Mouse (Mus musculus): ENCODE measurements at regions not wholly inside any gene's neighbourhood (a gene's known extent, or its start where the extent isn't known, plus 50 kb on each side); places are given as distances from the start of the nearest gene placed in this dataset.

DNA sequence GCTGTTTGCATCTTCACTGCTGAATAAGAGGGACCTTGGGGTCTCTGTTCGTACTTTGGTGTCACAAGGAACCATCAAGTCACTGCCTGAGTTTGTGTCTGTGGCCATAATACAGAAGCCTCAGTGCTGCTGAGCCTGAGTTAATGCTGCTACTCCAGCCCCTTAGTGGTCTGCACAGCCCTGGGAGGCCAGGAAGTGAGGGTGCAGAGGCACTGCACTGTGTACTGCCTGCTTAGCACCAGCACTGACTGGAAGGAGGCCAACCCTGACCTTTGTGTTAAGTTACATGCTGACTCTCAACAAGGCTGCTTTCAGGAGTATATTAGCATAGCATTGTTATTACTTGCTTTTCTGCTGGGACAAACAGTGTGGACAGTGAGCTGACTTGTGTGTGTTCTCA lies 86.9 kb upstream of the Tmtc1 start:
- no peak for TF ChIP-seq CTCF (IDR thresholded peaks at IDR 0.05; ENCODE audit: extremely low read depth, insufficient read depth, low read length)
- no peak for TF ChIP-seq POLR2A (IDR thresholded peaks at IDR 0.05; ENCODE audit: extremely low read depth, insufficient read depth, low read length)
- H3K27ac ChIP-seq (ENCODE audit: insufficient read depth, low read length) = no peak overlapping the region
- H3K4me1 ChIP-seq (ENCODE audit: control insufficient read depth, insufficient read depth, low read length) = no peaks in the 10 kb centered on the region
- no peak overlapping the region for H3K4me3 ChIP-seq (ENCODE audit: insufficient read depth, low read length)

DNA sequence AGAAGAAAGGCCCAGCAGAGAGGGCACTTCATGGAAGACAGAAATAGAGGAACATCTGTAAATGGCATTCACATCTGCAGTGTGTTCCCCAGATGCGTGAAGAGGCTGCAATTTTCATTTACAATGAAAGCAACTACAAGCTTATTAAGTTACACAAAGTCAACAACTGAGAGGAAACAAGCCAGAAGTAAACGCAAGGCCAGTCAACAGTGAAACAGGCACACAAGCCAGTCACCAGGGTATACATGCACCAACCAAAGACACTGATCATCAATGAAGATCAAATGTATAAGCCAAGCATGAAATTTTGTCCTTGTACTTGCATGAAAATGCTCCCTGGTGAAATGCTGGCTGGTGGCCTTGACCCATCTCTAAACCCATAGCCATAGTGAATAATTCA lies 84.4 kb upstream of the Tmtc1 start:
- Histone ChIP-seq H3K4me1 (ENCODE audit: control insufficient read depth, insufficient read depth, low read length) (no peaks in the 10 kb centered on the region), H3K27ac (ENCODE audit: insufficient read depth, low read length) (no peak overlapping the region), H3K4me3 (ENCODE audit: insufficient read depth, low read length) (no peak overlapping the region)
- TF ChIP-seq CTCF (IDR thresholded peaks at IDR 0.05; ENCODE audit: extremely low read depth, insufficient read depth, low read length) (no peak), POLR2A (IDR thresholded peaks at IDR 0.05; ENCODE audit: extremely low read depth, insufficient read depth, low read length) (no peak)

- no peak for TF ChIP-seq CTCF (IDR thresholded peaks at IDR 0.05; ENCODE audit: extremely low read depth, insufficient read depth, low read length)
- TF ChIP-seq POLR2A (IDR thresholded peaks at IDR 0.05; ENCODE audit: extremely low read depth, insufficient read depth, low read length) = no peak
- peaks cover 2% of the 10 kb centered on the region for H3K4me1 ChIP-seq (ENCODE audit: control insufficient read depth, insufficient read depth, low read length)
- H3K4me3 ChIP-seq (ENCODE audit: insufficient read depth, low read length) = no peak overlapping the region
- H3K27ac ChIP-seq (ENCODE audit: insufficient read depth, low read length) = no peak overlapping the region
Measured at GRCm38 (mm10) chr6:148522893-148523292, 78.7 kb upstream of the Tmtc1 start.

- no peak overlapping the region for H3K4me3 ChIP-seq (ENCODE audit: insufficient read depth, low read length)
- no peak overlapping the region for H3K27ac ChIP-seq (ENCODE audit: insufficient read depth, low read length)
- peaks cover 4% of the 10 kb centered on the region for H3K4me1 ChIP-seq (ENCODE audit: control insufficient read depth, insufficient read depth, low read length)
- TF ChIP-seq POLR2A (IDR thresholded peaks at IDR 0.05; ENCODE audit: extremely low read depth, insufficient read depth, low read length) (no peak), CTCF (IDR thresholded peaks at IDR 0.05; ENCODE audit: extremely low read depth, insufficient read depth, low read length) (no peak)
Measured at GRCm38 (mm10) chr6:148517536-148518245, 73.5 kb upstream of the Tmtc1 start.

DNA sequence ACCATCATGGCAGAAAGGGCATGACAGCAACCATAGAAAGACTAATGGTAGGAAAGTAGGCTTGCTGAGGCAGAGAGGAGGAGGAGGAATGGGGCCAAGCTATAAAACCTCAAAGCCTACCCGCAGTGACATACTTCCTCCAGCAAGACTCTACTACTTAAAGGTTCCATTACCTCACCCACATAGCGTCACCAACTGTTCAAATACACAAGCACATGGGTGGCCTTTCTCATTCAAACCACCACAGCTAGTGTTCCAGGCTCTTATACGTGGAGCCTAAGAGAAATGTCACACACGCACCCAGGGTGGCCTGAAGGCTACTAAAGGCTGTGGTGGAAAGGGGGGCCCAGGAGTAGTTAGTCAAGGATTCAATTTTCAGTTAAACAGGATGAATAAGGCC lies 72.5 kb upstream of the Tmtc1 start:
- Histone ChIP-seq H3K27ac (ENCODE audit: insufficient read depth, low read length) (no peak overlapping the region), H3K4me3 (ENCODE audit: insufficient read depth, low read length) (no peak overlapping the region), H3K4me1 (ENCODE audit: control insufficient read depth, insufficient read depth, low read length) (peaks cover 2% of the 10 kb centered on the region)
- no peak for TF ChIP-seq POLR2A (IDR thresholded peaks at IDR 0.05; ENCODE audit: extremely low read depth, insufficient read depth, low read length)
- no peak for TF ChIP-seq CTCF (IDR thresholded peaks at IDR 0.05; ENCODE audit: extremely low read depth, insufficient read depth, low read length)

GRCm38 (mm10) chr6:148515105-148515504 lies 70.9 kb upstream of the Tmtc1 start:
- Histone ChIP-seq H3K4me1 (ENCODE audit: control insufficient read depth, insufficient read depth, low read length) (peaks cover 2% of the 10 kb centered on the region), H3K27ac (ENCODE audit: insufficient read depth, low read length) (no peak overlapping the region), H3K4me3 (ENCODE audit: insufficient read depth, low read length) (no peak overlapping the region)
- TF ChIP-seq POLR2A (IDR thresholded peaks at IDR 0.05; ENCODE audit: extremely low read depth, insufficient read depth, low read length) = no peak
- no peak for TF ChIP-seq CTCF (IDR thresholded peaks at IDR 0.05; ENCODE audit: extremely low read depth, insufficient read depth, low read length)

- TF ChIP-seq CTCF (IDR thresholded peaks at IDR 0.05; ENCODE audit: extremely low read depth, insufficient read depth, low read length) (no peak), POLR2A (IDR thresholded peaks at IDR 0.05; ENCODE audit: extremely low read depth, insufficient read depth, low read length) (no peak)
- H3K4me1 ChIP-seq (ENCODE audit: control insufficient read depth, insufficient read depth, low read length) = peaks cover 2% of the 10 kb centered on the region
- no peak overlapping the region for H3K4me3 ChIP-seq (ENCODE audit: insufficient read depth, low read length)
- no peak overlapping the region for H3K27ac ChIP-seq (ENCODE audit: insufficient read depth, low read length)
Measured at GRCm38 (mm10) chr6:148514645-148515044, 70.5 kb upstream of the Tmtc1 start.

DNA sequence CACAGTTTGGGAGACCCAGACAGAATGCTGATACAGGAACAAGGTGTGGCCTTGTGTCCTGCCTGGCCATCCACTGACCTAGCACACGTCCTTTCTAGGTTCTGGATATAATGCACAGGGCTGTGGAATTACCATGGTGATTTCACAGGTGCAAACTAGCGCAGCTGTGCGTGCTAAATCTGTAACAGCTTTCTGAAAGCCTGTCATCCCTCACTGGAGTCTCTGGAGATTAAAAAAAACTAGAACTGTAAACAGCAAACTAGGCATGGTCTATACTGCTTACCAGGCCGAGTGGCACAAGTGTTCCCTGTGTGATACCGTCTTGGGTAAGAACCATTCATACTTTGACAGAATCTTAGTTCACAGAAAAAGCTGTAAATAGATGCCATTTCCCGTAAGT lies 69.9 kb upstream of the Tmtc1 start:
- TF ChIP-seq CTCF (IDR thresholded peaks at IDR 0.05; ENCODE audit: extremely low read depth, insufficient read depth, low read length) (no peak), POLR2A (IDR thresholded peaks at IDR 0.05; ENCODE audit: extremely low read depth, insufficient read depth, low read length) (no peak)
- H3K27ac ChIP-seq (ENCODE audit: insufficient read depth, low read length) = no peak overlapping the region
- peaks cover 2% of the 10 kb centered on the region for H3K4me1 ChIP-seq (ENCODE audit: control insufficient read depth, insufficient read depth, low read length)
- no peak overlapping the region for H3K4me3 ChIP-seq (ENCODE audit: insufficient read depth, low read length)

DNA sequence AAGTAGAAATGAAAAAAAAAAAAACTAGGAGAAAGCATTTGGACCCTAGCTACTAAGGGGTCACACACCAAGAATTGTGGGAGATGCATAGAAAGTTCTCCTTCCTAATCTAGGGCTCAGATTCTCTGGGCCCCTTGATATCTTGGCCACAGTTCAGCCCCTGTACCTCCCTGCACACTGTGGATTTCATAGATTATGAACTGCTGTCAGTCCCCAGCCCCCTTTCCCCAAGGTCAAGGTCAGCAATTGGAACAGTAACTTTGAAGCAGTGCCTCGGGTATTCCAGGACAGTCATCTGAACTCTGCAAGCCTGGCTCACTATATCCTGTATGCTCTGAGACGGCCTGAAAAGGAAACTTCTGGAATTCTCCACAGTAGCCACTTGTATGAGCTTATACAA lies 68.9 kb upstream of the Tmtc1 start:
- peaks cover 2% of the 10 kb centered on the region for H3K4me1 ChIP-seq (ENCODE audit: control insufficient read depth, insufficient read depth, low read length)
- H3K27ac ChIP-seq (ENCODE audit: insufficient read depth, low read length) = no peak overlapping the region
- TF ChIP-seq POLR2A (IDR thresholded peaks at IDR 0.05; ENCODE audit: extremely low read depth, insufficient read depth, low read length) = no peak
- no peak for TF ChIP-seq CTCF (IDR thresholded peaks at IDR 0.05; ENCODE audit: extremely low read depth, insufficient read depth, low read length)
- no peak overlapping the region for H3K4me3 ChIP-seq (ENCODE audit: insufficient read depth, low read length)

DNA sequence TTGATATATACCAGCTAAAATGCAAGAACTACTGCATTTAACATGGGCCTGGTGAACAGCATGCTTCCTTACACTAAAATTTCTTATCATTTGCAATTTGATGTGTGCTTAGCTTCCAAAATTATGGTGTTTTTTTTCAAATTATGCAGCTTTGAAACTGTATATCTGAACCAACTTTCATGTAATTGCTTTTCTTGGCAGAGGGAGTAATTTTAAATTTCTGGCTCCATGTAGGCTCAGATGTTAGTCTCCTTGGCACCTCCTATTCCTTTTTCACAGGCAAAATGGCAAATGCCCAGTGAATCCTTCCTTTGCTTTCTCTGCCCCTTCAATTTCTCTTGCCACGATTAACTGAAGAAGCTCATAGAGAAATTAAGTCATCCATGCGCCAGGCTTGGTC lies 61.1 kb upstream of the Tmtc1 start:
- TF ChIP-seq POLR2A (IDR thresholded peaks at IDR 0.05; ENCODE audit: extremely low read depth, insufficient read depth, low read length) = no peak
- TF ChIP-seq CTCF (IDR thresholded peaks at IDR 0.05; ENCODE audit: extremely low read depth, insufficient read depth, low read length) = no peak
- Histone ChIP-seq H3K4me1 (ENCODE audit: control insufficient read depth, insufficient read depth, low read length) (peaks cover 3% of the 10 kb centered on the region; the same call in 1 of the 2 replicates), H3K27ac (ENCODE audit: insufficient read depth, low read length) (no peak overlapping the region), H3K4me3 (ENCODE audit: insufficient read depth, low read length) (no peak overlapping the region)

All from cortical plate, adult 2 months (tissue).